Mouse (Mus musculus): ENCODE data around the gene Lce3e. TPM values are rescaled to one million over a fixed set of nuclear protein-coding genes. Genes with fewer than 3 reads are reported as not detected.

Gene Lce3e
- polyA plus RNA-seq (2015; fragmentation: Nextera tagmentation; extraction: Ambion mirVana): not detected in 2 replicates

DNA sequence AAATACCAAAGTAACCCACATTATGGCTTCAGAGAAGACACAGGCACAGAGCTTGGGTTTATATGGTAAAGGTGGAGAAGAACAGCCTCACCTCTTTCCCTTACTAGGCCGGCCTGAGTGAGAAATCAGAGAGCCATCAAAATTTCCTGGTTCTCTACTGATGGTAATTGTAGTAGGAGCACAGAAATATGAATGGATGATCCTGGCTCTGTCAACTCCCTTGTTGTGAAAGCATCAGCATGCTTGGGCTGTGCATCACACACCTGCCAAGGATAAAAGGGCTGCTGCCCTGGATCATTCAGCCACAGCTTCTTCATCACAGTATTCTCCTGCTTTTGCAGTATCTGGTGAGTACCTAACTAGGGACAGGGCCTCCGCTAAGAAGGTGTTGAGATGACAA, at the start of gene Lce3e:
Gene Lce3e (plus strand): TSS at position 301 of the 400 bp plus-strand sequence.
- ATAC-seq (ENCODE audit: low read depth): no peak
- no peak within 1 kb of the TSS for H3K4me3 ChIP-seq
- H3K4me2 ChIP-seq: no peak within 1 kb of the TSS
- H3K27me3 ChIP-seq: no peaks in the 10 kb centered on the region
- H3K9me3 ChIP-seq: no peaks in the 10 kb centered on the region
- no peaks in the 10 kb centered on the region for H3K4me1 ChIP-seq (replicated peaks)
- H3K9ac ChIP-seq: no peak within 1 kb of the TSS
- H3K36me3 ChIP-seq: no peaks in the 10 kb centered on the region
- H3K27ac ChIP-seq (replicated peaks): no peak within 1 kb of the TSS
- WGBS: 89% methylated on average over 2 of the region's 2 CpGs

DNA sequence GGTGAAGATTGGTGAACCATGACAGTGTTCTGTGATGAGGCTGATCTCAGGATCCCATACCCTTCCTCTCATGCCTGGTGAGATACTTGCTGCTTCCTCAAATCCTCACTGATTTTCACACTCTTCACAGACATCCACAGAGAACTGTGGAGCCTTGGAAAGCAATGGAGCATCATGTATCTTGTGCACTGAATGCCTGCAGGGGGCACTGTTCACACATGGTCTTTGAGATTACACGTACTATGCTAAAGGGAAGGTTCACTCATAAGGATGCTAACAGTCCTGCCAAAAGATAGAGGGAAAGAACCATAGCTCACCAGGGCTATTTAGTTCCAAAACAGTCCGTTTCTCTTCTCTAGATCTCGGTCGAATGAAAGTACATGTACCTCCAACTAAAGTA, 46.5 kb upstream of the Lce3e start:
- Histone ChIP-seq H3K4me2 (no peak overlapping the region), H3K27ac (replicated peaks) (no peak overlapping the region), H3K9me3 (no peaks in the 10 kb centered on the region), H3K9ac (no peak overlapping the region), H3K4me1 (replicated peaks) (no peaks in the 10 kb centered on the region), H3K36me3 (no peaks in the 10 kb centered on the region), H3K27me3 (no peaks in the 10 kb centered on the region), H3K4me3 (no peak overlapping the region)
- 59% methylated on average over 4 of the region's 4 CpGs for WGBS
- ATAC-seq (ENCODE audit: low read depth): no peak

DNA sequence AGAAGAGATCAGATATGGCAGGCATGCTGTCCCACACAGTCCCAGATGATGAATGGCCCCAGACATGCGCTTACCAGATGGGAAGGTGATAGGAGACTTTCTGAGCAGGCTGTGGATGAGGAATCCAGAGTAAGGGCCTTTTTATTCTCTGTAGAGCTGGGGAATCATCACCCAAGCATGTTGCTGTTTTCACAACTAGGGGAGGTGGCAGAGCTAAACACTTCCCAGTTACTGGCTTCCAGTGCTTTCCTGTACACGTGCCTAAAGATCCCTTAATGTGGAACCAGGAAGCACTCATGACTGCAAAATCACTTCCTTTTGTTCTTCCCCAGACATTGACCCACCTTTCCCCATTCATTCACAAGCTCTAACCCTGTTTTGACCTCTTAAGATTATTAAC, 40.7 kb upstream of the Lce3e start, which contains the start of gene Lce3a:
Gene Lce3a (minus strand): TSS at position 101 of the 400 bp plus-strand sequence.
- no peak within 1 kb of the TSS for H3K27ac ChIP-seq (replicated peaks)
- H3K27me3 ChIP-seq: no peaks in the 10 kb centered on the region
- H3K4me3 ChIP-seq: no peak within 1 kb of the TSS
- H3K4me1 ChIP-seq (replicated peaks): no peaks in the 10 kb centered on the region
- ATAC-seq (ENCODE audit: low read depth): no peak
- no peaks in the 10 kb centered on the region for H3K36me3 ChIP-seq
- no peak within 1 kb of the TSS for H3K4me2 ChIP-seq
- 74% methylated on average over 2 of the region's 2 CpGs for WGBS
- no peaks in the 10 kb centered on the region for H3K9me3 ChIP-seq
- no peak within 1 kb of the TSS for H3K9ac ChIP-seq

DNA sequence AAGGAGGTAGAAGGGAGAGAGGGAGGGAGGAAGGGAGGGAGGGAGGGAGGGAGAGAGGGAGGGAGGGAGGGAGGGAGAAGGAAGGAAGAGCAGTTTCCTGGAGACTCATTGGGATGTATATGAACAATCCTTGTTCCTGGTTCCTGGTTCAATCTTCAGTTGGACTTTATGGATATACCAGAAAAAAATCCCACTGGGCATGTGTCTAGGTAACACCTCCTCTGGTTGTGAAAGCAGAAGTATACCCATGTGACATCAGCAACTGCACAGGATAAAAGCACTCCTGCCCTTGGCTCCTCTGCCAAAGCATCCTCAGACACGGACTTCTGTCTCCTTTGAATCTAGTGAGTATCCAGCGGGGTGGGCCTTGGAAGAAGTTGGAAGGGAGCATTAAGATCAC, 34.2 kb upstream of the Lce3e start, which contains the start of gene Lce3b:
Gene Lce3b (plus strand): TSS at position 301 of the 400 bp plus-strand sequence.
- Histone ChIP-seq H3K27ac (replicated peaks) (no peak within 1 kb of the TSS), H3K4me1 (replicated peaks) (no peaks in the 10 kb centered on the region), H3K9me3 (no peaks in the 10 kb centered on the region), H3K27me3 (no peaks in the 10 kb centered on the region), H3K36me3 (no peaks in the 10 kb centered on the region), H3K9ac (no peak within 1 kb of the TSS), H3K4me3 (no peak within 1 kb of the TSS), H3K4me2 (no peak within 1 kb of the TSS)
- WGBS: 71% methylated on average over 2 of the region's 2 CpGs
- no peak for ATAC-seq (ENCODE audit: low read depth)

DNA sequence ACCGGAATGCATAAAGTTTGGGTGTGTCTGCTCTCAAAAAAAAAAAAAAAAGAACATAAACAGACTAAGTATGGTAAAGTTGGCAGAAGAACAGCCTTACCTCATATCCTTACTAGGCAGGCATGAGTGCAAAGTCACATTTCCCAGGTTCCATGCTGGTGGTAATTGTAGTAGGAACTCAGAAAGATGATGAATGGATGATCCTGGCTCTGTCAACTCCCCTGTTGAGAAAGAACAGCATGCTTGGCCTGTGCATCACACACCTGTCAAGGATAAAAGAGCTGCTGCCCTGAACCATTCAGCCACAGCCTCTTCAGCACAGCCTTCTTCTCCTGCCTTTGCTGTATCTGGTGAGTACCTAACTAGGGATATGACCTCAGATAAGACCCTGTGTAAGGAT, 22.7 kb upstream of the Lce3e start, which contains the start of gene Lce3c:
Gene Lce3c (plus strand): TSS at position 301 of the 400 bp plus-strand sequence.
- WGBS: 74% methylated on average over 1 of the region's 1 CpGs
- Histone ChIP-seq H3K36me3 (no peaks in the 10 kb centered on the region), H3K4me2 (no peak within 1 kb of the TSS), H3K9me3 (no peaks in the 10 kb centered on the region), H3K4me1 (replicated peaks) (no peaks in the 10 kb centered on the region), H3K4me3 (no peak within 1 kb of the TSS), H3K27me3 (no peaks in the 10 kb centered on the region), H3K27ac (replicated peaks) (no peak within 1 kb of the TSS), H3K9ac (no peak within 1 kb of the TSS)
- ATAC-seq (ENCODE audit: low read depth): no peak

DNA sequence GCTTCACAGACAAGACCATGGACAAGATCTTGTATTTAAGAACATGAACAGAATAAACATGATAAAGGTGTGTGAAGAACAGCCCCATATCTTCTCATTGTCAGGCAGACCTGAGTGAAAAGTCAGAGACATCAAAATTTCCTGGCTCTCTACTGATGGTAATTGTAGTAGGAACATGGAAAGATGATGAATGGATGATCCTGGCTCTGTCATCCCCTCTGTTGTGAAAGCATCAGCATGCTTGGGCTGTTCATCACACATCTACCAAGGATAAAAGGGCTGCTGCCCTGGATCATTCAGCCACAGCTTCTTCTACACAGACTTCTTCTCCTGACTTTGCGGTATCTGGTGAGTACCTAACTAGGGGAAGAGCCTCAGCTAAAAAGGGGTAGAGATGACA, 9.8 kb upstream of the Lce3e start, which contains the start of gene Lce3d:
Gene Lce3d (plus strand): TSS at position 301 of the 400 bp plus-strand sequence.
- Histone ChIP-seq H3K27me3 (no peaks in the 10 kb centered on the region), H3K4me1 (replicated peaks) (no peaks in the 10 kb centered on the region), H3K4me3 (no peak within 1 kb of the TSS), H3K4me2 (no peak within 1 kb of the TSS), H3K9me3 (no peaks in the 10 kb centered on the region), H3K36me3 (no peaks in the 10 kb centered on the region), H3K9ac (no peak within 1 kb of the TSS), H3K27ac (replicated peaks) (no peak within 1 kb of the TSS)
- WGBS: 90% methylated on average over 1 of the region's 1 CpGs
- ATAC-seq (ENCODE audit: low read depth): no peak

DNA sequence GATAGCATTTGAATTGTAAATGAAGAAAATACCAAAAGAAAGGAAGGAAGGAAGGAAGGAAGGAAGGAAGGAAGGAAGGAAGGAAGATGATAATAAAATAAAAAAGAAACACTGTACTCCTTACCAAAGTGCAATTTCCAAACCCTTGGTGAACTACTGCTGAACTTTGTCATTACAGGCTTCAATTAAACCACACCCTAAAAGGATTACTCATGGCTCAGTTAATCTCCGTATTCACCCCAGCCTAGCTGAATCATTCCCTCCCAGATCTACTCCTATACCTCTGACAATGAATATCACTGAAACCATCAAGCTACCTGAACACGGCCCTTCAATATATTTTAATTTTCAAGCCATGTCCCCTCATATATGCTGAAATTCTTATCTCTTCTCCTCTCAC, 11.6 kb downstream of the Lce3e start:
- ATAC-seq (ENCODE audit: low read depth): no peak
- no peaks in the 10 kb centered on the region for H3K4me1 ChIP-seq (replicated peaks)
- 87% methylated on average over 2 of the region's 2 CpGs for WGBS
- H3K4me3 ChIP-seq: no peak overlapping the region
- no peaks in the 10 kb centered on the region for H3K27me3 ChIP-seq
- H3K9me3 ChIP-seq: no peaks in the 10 kb centered on the region
- no peak overlapping the region for H3K9ac ChIP-seq
- H3K27ac ChIP-seq (replicated peaks): no peak overlapping the region
- H3K4me2 ChIP-seq: no peak overlapping the region
- no peaks in the 10 kb centered on the region for H3K36me3 ChIP-seq

DNA sequence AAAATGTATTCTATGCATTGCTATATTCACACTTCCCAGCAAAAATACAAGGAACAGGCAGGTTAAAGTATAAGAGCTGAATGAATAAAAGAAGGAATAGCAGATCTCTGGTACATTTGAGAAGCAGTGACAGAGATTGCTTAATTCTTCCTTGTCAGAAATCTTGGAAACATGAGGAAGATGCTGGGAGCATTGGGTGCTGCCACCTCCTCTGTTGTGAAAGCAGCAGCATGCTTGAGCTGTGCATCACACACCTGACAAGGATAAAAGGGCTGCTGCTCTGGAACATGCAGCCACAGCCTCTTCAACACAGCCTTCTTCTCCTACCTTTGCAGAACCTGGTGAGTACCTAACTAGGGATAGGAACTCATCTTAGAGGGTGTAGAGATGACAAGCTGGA, 25.1 kb downstream of the Lce3e start, which contains the start of gene Lce3f:
Gene Lce3f (plus strand): TSS at position 301 of the 400 bp plus-strand sequence.
- no peak within 1 kb of the TSS for H3K4me3 ChIP-seq
- no peaks in the 10 kb centered on the region for H3K27me3 ChIP-seq
- no peak within 1 kb of the TSS for H3K27ac ChIP-seq (replicated peaks)
- no peak within 1 kb of the TSS for H3K9ac ChIP-seq
- no peaks in the 10 kb centered on the region for H3K4me1 ChIP-seq (replicated peaks)
- H3K36me3 ChIP-seq: no peaks in the 10 kb centered on the region
- H3K4me2 ChIP-seq: no peak within 1 kb of the TSS
- H3K9me3 ChIP-seq: no peaks in the 10 kb centered on the region
- no peak for ATAC-seq (ENCODE audit: low read depth)

DNA sequence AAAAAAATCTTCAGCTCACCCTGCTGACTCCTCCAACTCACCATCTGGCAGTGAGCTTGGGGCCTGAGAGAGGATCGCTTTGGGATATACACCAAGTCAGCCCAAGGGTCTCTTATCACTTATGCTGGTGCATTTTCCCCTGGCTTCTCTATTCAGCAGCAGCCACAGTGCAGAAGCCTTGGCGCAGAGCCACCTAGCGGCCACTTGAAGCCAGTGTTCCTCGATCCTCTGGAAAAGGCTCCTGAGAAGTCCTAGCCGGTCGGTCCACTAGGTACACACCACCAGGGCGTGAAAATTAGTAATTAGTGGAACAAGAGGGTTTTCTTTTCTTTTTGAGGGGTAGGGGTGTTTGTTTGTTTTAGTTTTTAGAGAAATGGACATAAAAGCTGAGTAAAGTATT, 31.8 kb downstream of the Lce3e start:
- no peaks in the 10 kb centered on the region for H3K27me3 ChIP-seq
- peak; percentile 91 for ATAC-seq (ENCODE audit: low read depth)
- H3K36me3 ChIP-seq: no peaks in the 10 kb centered on the region
- H3K4me1 ChIP-seq (replicated peaks): no peaks in the 10 kb centered on the region
- no peak overlapping the region for H3K4me3 ChIP-seq
- WGBS: 7% methylated on average over 7 of the region's 7 CpGs
- H3K27ac ChIP-seq (replicated peaks): no peak overlapping the region
- no peak overlapping the region for H3K9ac ChIP-seq
- H3K4me2 ChIP-seq: no peak overlapping the region
- no peaks in the 10 kb centered on the region for H3K9me3 ChIP-seq

DNA sequence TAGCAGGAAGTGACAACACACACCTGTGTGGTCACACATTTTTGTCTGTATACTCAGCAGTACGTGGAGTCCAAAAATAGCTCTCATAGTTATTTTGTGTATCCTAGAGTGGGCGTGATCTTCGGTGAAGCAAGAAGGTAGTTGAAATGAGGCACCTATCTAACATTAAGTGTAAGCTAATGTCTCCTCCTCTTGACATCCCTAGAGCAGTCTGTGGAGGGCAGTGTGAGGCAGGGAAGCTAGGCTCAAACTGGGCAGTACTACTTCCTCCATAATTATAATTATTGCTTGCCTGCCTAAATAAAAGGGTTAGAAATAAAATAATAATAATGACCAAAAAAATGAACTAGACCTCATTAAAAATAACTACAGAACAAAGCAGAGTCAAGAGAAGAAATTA, 33.8 kb downstream of the Lce3e start:
- Histone ChIP-seq H3K9ac (no peak overlapping the region), H3K4me3 (no peak overlapping the region), H3K4me1 (replicated peaks) (no peaks in the 10 kb centered on the region), H3K4me2 (no peak overlapping the region), H3K27ac (replicated peaks) (no peak overlapping the region), H3K9me3 (no peaks in the 10 kb centered on the region), H3K36me3 (no peaks in the 10 kb centered on the region), H3K27me3 (no peaks in the 10 kb centered on the region)
- no peak for ATAC-seq (ENCODE audit: low read depth)
- 91% methylated on average over 3 of the region's 3 CpGs for WGBS

DNA sequence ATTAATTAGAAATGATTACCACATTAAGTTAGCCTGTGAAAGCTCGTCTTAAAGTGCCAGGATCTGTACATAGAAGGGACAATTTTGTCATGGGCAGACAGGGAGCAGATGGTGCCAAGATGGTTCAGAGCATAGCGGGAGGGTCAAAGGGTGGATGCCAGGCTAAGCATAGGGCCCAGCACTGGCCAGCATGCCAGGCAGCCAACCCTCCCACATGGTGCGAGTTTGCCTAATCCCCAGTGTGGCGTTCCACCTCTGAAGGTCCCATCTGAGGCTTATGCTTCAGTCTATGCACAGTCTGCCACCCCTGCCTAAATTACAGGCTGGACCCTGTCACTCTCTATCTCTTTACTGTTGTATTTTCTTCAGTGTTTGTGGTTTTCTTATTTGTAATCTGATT, 36.0 kb downstream of the Lce3e start:
- Histone ChIP-seq H3K36me3 (no peaks in the 10 kb centered on the region), H3K4me2 (no peak overlapping the region), H3K9me3 (no peaks in the 10 kb centered on the region), H3K27me3 (no peaks in the 10 kb centered on the region), H3K4me3 (no peak overlapping the region), H3K27ac (replicated peaks) (no peak overlapping the region), H3K4me1 (replicated peaks) (no peaks in the 10 kb centered on the region), H3K9ac (no peak overlapping the region)
- no peak for ATAC-seq (ENCODE audit: low read depth)
- 66% methylated on average over 4 of the region's 4 CpGs for WGBS

DNA sequence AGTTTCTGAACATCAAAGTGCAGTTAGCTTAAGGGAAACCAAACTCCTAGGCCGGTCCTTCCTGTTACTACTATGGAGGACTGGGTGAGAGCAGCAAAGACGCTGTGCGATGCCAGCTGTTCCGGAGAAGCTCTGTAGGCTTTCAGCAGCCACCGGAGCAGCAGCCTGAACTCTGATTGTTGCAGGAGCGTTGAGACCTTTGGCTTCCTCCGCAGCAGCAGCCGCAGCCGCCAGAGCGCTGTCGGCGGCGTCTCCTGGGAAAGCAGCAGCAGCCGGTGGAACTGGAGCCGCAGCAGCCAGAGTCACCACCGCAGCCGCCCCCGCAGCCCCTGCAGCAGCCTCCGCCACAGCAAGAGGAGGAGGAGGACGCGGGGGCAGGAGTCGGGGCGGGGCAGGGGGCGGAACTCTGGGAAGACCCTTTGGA, 47.5 kb downstream of the Lce3e start:
- Histone ChIP-seq H3K4me2 (peak overlapping the region; percentile 88), H3K4me1 (replicated peaks) (peaks cover 8% of the 10 kb centered on the region; the same call in 1 of the 2 replicates), H3K27ac (replicated peaks) (no peak overlapping the region; the same call in 1 of the 2 replicates), H3K27me3 (no peaks in the 10 kb centered on the region), H3K9me3 (no peaks in the 10 kb centered on the region), H3K36me3 (no peaks in the 10 kb centered on the region), H3K9ac (peak overlapping the region; percentile 69), H3K4me3 (peak overlapping the region; percentile 50)
- WGBS: 1% methylated on average over 24 of the region's 24 CpGs
- ATAC-seq (ENCODE audit: low read depth): peak; percentile 83

DNA sequence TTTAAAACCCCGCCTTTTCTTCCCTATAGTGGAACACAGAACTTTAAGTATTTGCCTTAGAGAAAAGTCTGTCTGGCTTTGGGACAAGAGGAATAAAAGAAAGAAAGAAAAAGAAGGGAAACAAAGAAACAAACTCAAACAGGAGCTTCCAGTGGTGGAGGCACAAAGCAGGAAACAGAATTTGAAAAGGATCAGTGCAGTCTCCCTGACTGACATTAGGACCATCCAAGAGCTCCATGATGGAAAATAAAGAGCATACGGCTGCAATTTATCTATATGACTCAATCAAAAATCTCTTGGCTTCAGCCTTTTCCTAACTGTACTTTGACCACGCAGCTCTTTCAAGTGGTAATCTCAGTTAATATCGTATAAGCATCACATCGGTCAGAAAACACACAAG, 48.0 kb downstream of the Lce3e start:
- Histone ChIP-seq H3K4me2 (peak overlapping the region; percentile 88), H3K9ac (peak overlapping the region; percentile 69), H3K27ac (replicated peaks) (no peak overlapping the region), H3K9me3 (no peaks in the 10 kb centered on the region), H3K36me3 (no peaks in the 10 kb centered on the region), H3K27me3 (no peaks in the 10 kb centered on the region), H3K4me1 (replicated peaks) (peaks cover 8% of the 10 kb centered on the region; the same call in 1 of the 2 replicates), H3K4me3 (peak overlapping the region; percentile 50)
- ATAC-seq (ENCODE audit: low read depth): peak; percentile 54; the same call in 1 of the 2 replicates
- WGBS: 21% methylated on average over 5 of the region's 5 CpGs
